Mouse (Mus musculus) right cerebral cortex, adult 18-20 months (tissue): ENCODE measurements at regions not wholly inside any gene's neighbourhood (a gene's known extent, or its start where the extent isn't known, plus 50 kb on each side); places are given as distances from the start of the nearest gene placed in this dataset.

Experiments
- DNase-seq: peaks from one replicate; pipeline ENCODE4 v3.0.0; 2022; ENCODE audit warnings: mixed read lengths

GRCm38 (mm10) chr1:169872865-169873264, 55.6 kb upstream of the Ccdc190 start:
- DNase-seq = no peak

- peak; percentile 28 for DNase-seq
These were observed 59.8 kb upstream of the Ccdc190 start for GRCm38 (mm10) chr1:169868636-169869035.

GRCm38 (mm10) chr1:169867453-169867852, 61.0 kb upstream of the Ccdc190 start:
- no peak for DNase-seq

- no peak for DNase-seq
These were observed 61.6 kb upstream of the Ccdc190 start for GRCm38 (mm10) chr1:169866840-169867239.

GRCm38 (mm10) chr1:169859041-169859440, 69.4 kb upstream of the Ccdc190 start:
- no peak for DNase-seq

- no peak for DNase-seq
These were observed 76.8 kb upstream of the Ccdc190 start for GRCm38 (mm10) chr1:169851663-169852062.

- DNase-seq = no peak
These were observed 80.0 kb upstream of the Ccdc190 start for GRCm38 (mm10) chr1:169848254-169849015.

- DNase-seq = peak; percentile 32
These were observed 86.0 kb upstream of the Ccdc190 start for GRCm38 (mm10) chr1:169842490-169842889.

- no peak for DNase-seq
These were observed 87.5 kb upstream of the Ccdc190 start for GRCm38 (mm10) chr1:169840948-169841347.

GRCm38 (mm10) chr1:169840056-169840728, 88.3 kb upstream of the Ccdc190 start:
- no peak for DNase-seq

GRCm38 (mm10) chr1:169833385-169833784, 85.9 kb upstream of the Rgs4 start:
- peak; percentile 60 for DNase-seq

GRCm38 (mm10) chr1:169831326-169832066, 84.1 kb upstream of the Rgs4 start:
- DNase-seq = no peak

GRCm38 (mm10) chr1:169830596-169830995, 83.2 kb upstream of the Rgs4 start:
- no peak for DNase-seq

- peak; percentile 70 for DNase-seq
These were observed 74.6 kb upstream of the Rgs4 start for GRCm38 (mm10) chr1:169822034-169822433.

GRCm38 (mm10) chr1:169819404-169819949, 72.0 kb upstream of the Rgs4 start:
- DNase-seq = no peak

GRCm38 (mm10) chr1:169816939-169817338, 69.5 kb upstream of the Rgs4 start:
- peak; percentile 48 for DNase-seq

GRCm38 (mm10) chr1:169812512-169813101, 65.2 kb upstream of the Rgs4 start:
- DNase-seq = no peak

GRCm38 (mm10) chr1:169803428-169804138, 56.1 kb upstream of the Rgs4 start:
- peak; percentile 50 for DNase-seq

GRCm38 (mm10) chr1:169802868-169803267, 55.4 kb upstream of the Rgs4 start:
- DNase-seq = no peak

- peak; percentile 31 for DNase-seq
These were observed 54.8 kb upstream of the Rgs4 start for GRCm38 (mm10) chr1:169802053-169802830.
